Mouse (Mus musculus) layer of hippocampus, adult 11-12 months (tissue): Measurements from ENCODE around the gene Sar1a.

ENCODE experiments used
- DNase-seq: peaks from one replicate; pipeline ENCODE4 v3.0.0; 2022; ENCODE audit warnings: low spot score

Sar1a gene

DNA sequence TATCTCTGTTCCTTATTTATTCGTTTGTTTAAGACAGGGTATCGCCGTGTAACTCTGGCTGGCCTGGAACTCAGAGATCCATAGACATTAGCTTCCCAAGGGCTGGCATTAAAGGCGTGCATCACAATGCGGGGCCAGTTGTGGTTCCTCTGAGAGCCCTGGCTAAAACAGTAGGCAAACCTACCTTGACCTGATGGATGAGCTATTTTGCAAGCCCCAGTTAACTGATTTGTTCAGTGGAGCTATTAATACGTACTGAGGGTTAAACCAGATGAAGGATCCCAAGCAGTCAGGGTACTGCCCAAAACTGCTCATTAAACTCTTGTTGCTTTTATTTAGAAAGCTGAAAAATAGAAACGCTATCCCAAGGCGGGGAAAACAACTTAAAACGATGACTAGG, 554 bp upstream of the Sar1a start:
- DNase-seq: no peak

DNA sequence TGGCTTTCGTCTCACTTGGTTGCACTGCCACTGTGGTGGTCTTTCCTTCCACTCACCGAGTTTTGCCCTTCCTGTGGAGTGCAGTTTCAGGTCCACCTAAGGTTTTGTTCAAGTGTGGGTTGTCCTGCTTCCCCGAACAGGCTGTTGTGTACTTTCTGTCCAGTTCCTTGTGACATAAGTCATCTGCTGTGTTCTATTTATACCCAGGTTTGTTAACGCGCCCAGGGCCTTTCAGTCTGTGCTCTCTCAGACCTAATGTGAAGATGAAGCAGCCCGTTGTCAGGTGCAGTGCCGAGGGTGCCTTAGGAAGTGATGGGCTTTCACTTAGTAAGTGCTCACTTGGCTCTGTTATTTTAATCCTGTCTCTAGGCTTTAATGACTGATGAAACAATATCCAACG, 9.3 kb downstream of the Sar1a start:
- DNase-seq: no peak

DNA sequence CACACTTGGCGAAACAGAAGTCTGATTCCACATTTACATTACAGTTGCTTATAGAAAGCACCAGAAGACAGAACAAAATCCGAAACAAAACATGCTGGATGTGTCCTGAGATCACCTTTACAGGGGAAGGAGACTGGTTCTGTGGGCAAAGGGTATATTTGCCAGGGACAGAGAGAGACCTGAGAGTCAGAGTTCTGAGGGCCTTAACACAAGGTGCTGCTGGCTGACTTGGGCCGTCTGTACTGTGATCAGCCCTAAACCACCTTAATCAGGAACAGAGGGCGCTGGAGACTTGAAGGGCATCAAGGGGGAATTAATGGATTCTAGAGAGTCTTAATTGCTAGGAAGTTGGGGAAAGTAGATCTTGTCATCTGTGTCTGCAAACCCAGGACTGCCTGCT, 13.5 kb downstream of the Sar1a start:
- no peak for DNase-seq

DNA sequence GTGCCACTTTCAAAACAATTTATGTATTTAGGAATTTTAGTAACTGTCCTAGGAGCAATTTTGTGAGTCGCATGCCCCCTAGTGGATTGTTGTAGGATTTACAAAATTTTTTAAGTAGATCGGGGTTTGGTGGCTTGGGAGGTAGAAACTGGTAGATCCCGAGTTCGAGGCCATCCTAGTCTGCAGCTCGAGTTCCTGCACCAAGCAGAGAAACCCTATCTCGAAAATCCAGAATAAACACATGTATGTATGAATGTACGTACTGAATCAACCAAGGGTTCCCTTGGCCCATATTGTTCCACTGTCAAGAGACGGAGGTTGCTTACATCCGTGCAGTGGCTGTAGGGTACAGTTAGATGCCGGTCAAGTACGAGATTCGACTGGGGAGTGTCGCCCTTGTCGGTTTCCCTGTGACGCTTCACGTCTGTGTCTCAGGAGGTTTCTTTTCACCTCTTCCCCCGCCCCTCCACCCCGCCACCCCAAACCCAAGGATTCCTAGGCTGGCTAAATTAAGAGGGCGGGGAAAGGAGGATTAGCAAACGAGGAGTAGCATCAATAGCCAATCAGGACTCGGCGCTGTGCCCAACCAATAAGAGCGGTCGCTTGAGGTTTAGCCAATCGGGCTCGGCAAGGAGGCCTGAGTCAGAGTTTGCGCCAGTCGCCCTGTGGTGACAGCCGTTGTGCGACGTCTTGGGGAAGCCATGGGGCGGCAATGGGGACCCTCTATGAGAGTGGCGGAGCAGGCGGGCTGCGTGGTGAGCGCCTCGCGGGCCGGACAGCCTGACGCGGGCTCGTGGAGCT, 15.0 kb downstream of the Sar1a start, which contains the start of gene Tysnd1:
Tysnd1 (plus strand) TSS at position 645 of the 801 bp plus-strand sequence.
- peak; percentile 97 for DNase-seq

DNA sequence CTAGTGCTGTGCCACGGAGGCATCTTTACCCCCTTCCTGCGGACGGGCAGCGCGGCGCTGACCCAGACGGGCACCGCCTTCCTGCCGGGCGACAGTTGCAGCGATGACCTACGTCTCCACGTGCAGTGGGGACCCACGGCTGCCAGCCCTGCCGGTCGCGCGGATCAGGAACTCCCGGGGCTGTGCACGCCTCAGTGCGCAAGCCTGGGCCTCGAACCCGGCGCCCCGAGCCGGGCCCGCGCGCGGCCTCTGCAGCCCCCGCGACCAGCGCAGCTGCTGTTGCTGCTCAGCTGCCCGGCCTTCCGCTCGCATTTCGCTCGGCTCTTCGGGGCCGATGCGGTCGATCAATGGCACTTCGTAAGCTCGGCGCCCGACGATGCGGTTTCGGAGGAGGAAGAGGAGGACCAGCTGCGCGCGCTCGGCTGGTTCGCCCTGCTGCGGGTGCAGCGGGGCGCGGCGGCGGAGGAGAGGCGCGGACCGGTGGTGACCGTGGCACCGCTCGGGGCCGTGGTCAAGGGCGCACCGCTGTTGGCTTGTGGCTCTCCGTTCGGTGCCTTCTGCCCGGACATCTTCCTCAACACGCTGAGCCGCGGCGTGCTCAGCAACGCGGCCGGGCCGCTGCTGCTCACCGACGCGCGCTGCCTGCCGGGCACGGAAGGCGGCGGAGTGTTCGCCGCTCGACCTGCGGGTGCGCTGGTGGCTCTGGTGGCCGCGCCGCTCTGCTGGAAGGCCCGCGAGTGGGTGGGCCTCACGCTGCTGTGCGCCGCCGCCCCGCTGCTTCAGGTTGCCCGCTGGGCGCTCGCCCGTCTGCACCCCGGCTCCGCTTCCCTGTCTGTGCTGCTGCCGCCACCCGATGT, 15.8 kb downstream of the Sar1a start:
- DNase-seq: no peak

- no peak for DNase-seq
Measured at GRCm38 (mm10) chr10:61696560-61696823, 16.4 kb downstream of the Sar1a start.

DNA sequence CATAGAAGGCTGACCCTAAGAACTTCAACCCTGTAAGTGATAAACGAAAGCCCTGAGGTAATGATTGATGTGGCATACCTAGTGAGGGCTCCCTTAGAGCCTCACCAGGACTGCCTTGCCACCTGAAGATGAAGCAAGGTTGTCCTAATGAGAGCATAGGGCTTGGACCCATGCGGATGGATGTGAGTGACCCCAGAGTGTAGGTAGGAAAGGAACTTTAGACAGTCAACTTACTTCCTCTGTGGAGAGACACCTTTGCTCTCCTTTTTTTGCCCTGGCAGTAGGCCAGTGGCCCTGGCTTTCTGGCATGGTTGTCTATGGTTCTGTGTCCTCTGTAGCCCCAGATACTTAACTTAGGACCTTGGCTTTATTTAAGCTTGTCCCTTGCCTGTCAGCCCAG, 16.9 kb downstream of the Sar1a start:
- DNase-seq: no peak

- DNase-seq: no peak
Measured at GRCm38 (mm10) chr10:61704663-61705062, 24.6 kb downstream of the Sar1a start.

DNA sequence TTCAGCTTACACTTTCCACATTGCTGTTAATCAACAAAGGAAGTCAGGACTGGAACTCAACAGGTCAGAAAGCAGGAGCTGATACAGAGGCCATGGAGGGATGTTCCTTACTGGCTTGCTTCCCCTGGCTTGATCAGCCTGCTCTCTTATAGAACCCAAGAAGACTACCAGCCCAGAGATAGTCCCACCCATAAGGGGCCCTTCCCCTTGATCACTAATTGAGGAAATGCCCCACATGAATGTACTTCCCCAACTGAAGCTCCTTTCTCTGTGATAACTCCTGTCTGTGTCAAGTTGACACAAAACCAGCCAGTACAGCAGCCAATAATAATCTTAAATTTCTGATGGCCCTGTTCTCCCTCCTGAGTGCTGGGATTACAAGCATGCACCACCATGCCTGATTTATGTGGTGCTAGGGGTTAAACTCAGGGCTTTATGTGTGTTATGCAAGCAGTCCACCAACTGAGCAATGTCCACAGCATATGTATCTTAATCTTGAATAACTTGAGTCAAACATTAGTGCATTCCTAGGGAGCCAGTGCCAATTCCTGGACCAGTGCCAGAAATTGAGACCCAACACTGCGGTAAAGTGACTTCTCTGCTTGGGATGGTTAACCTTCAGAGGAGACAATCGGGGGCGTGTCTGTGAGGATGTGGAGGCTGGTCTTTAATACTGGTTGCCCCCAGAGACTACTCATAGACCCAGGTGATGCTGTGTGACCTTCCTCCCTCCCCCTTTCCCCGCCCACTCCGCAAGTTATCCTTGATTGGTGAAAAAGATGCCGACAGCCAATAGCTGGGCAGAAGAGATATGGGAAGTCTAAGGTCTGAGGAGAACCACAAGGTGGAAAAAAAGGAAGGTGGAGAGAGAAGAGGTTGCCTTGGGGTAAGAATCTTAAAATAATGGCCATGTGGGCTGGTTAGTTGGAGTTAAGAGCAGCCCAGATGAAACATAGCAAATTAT, 26.6 kb downstream of the Sar1a start:
- no peak for DNase-seq

DNA sequence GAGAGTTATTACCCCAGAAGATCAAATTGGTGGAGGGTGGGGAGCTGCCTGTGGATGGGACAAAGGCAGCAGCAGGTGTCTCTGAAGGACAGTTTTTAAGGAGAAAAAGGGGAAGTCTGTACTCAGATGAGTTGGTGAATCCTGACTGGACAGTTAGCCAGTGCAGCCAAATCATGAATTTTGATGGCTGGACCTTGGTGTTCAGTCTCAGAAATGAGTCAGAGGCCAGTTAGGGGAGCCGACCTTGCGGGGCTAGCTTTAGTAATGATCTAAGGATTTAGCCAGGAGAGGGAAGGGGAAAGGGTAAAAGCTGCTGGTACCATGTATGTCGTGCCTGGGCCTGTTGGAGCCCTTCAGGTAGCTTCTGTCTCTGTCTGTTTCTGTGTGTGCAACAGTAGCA, 33.5 kb downstream of the Sar1a start:
- no peak for DNase-seq

- no peak for DNase-seq
Measured at GRCm38 (mm10) chr10:61714146-61714545, 34.0 kb downstream of the Sar1a start.

GRCm38 (mm10) chr10:61714771-61715461, 34.8 kb downstream of the Sar1a start, which contains the start of gene Aifm2:
TSS of gene Aifm2 (plus strand) at chr10:61715263.
- DNase-seq: no peak

GRCm38 (mm10) chr10:61715462-61715837, 35.4 kb downstream of the Sar1a start:
- DNase-seq: no peak

- DNase-seq: no peak
Measured at GRCm38 (mm10) chr10:61715996-61716864, 36.1 kb downstream of the Sar1a start.

- no peak for DNase-seq
Measured at GRCm38 (mm10) chr10:61717406-61718296, 37.6 kb downstream of the Sar1a start.

DNA sequence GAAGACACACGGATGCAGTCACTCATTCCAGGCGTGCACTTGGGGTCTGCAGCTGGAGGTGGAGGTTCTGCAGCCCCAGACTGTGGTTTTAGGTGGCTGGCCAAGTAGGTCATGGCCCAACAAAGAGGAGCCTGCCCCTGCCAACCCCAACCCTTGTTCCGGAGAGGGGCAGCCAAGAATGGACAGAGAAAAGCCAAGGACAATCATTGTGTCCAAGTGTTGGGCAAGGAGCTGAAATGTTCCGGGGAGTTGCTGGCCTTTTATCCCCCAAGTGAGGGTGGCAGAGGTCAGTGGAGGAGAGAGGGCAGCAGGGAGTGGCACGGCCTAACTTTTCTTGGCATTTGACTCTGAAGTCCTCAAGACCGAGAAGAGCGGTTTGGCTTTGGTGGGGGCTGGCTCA, 40.2 kb downstream of the Sar1a start:
- DNase-seq: no peak

- DNase-seq: no peak
Measured at GRCm38 (mm10) chr10:61722215-61722614, 42.1 kb downstream of the Sar1a start.

DNA sequence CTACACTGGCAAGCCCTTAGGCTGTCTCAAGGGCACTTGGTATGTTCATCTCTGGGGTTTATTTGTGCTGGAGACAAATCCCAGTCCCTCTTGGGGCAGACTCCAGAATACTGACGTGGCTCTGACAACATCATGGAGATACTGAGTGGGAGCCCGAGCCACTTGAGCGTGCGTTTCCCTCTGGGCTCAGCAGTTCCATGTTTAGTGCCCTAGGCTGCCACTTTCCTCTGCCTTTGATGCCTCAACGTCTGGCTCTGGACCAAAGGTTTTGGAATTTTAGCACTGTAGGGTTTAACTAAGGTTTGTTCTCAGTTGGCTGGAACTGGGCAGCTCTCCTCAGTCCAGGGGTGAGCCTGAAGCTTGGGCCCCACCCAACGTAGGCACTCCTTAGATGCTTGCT, 43.2 kb downstream of the Sar1a start:
- DNase-seq: no peak

GRCm38 (mm10) chr10:61729181-61729580, 49.1 kb downstream of the Sar1a start:
- DNase-seq: peak; percentile 45

GRCm38 (mm10) chr10:61730171-61730570, 50.1 kb downstream of the Sar1a start:
- no peak for DNase-seq
